Mouse (Mus musculus) MEL (cell line): ENCODE measurements around the gene Stk11. TPM values are rescaled to one million over a fixed set of nuclear protein-coding genes. Genes with fewer than 3 reads are reported as not detected.

Experiments
- DNase-seq: peaks from one replicate; pipeline ENCODE4 v3.0.0; 2011; ENCODE audit warnings: low read depth, low spot score
- H3K27ac ChIP-seq: 2 replicates; pipeline ENCODE4 v1.5.1; 2012; ENCODE audit warnings: low read depth, mild to moderate bottlenecking, control low read depth, low read length, moderate library complexity; ENCODE audit not compliant: control insufficient read depth
- H3K27me3 ChIP-seq, 2 experiments: fragments of 150-350 bp in 1 of 2; sonication (generic) in 1 of 2; 2 replicates each; pipeline ENCODE4 v1.6.1; 2012; ENCODE audit warnings: low read length in 2 of 2, mild to moderate bottlenecking in 2 of 2, improper control_type of control experiment in 1 of 2, moderate library complexity in 1 of 2; ENCODE audit not compliant: insufficient read depth in 2 of 2, control insufficient read depth in 1 of 2
- H3K36me3 ChIP-seq, 2 experiments: 2 replicates each; pipeline ENCODE4 v1.6.1; 2012 to 2014; ENCODE audit warnings: low read length in 2 of 2, improper control_type of control experiment in 1 of 2, inconsistent platforms in 1 of 2, mild to moderate bottlenecking in 1 of 2; ENCODE audit not compliant: insufficient read depth in 2 of 2, control insufficient read depth in 1 of 2
- H3K4me1 ChIP-seq, 2 experiments: fragments of 150-350 bp in 1 of 2; sonication (generic) in 1 of 2; 2 replicates each; pipeline ENCODE4 v1.6.1; 2012; ENCODE audit warnings: low read length in 2 of 2, improper control_type of control experiment in 1 of 2, mild to moderate bottlenecking in 1 of 2; ENCODE audit not compliant: insufficient read depth in 2 of 2, control insufficient read depth in 1 of 2
- H3K4me3 ChIP-seq, 2 experiments: fragments of 150-350 bp in 1 of 2; sonication (generic) in 1 of 2; 2 replicates each; pipeline ENCODE4 v1.5.1; 2012; ENCODE audit warnings: low read depth in 2 of 2, low read length in 2 of 2, mild to moderate bottlenecking in 2 of 2, moderate library complexity in 2 of 2, control low read depth in 1 of 2, improper control_type of control experiment in 1 of 2; ENCODE audit not compliant: control insufficient read depth in 1 of 2, insufficient read depth in 1 of 2
- H3K79me2 ChIP-seq: 2 replicates; pipeline ENCODE4 v1.6.1; 2012; ENCODE audit warnings: mild to moderate bottlenecking, low read length, moderate library complexity; ENCODE audit not compliant: control insufficient read depth, poor library complexity, insufficient read depth
- H3K9ac ChIP-seq: 2 replicates; pipeline ENCODE4 v1.6.1; 2012; ENCODE audit warnings: low read depth, mild to moderate bottlenecking, control low read depth, low read length, moderate library complexity; ENCODE audit not compliant: control insufficient read depth, poor library complexity, severe bottlenecking
- H3K9me3 ChIP-seq: fragments of 150-350 bp; sonication (generic); replicated peaks from 2 replicates; pipeline ENCODE4 v1.6.1; 2012; ENCODE audit warnings: mild to moderate bottlenecking, low read length, improper control_type of control experiment, moderate library complexity; ENCODE audit not compliant: insufficient read depth
- BHLHE40 ChIP-seq: IDR thresholded peaks from 2 replicates; pipeline ENCODE4 v1.6.1; 2012; ENCODE audit warnings: low read depth, mild to moderate bottlenecking, inconsistent platforms, low read length, improper control_type of control experiment, borderline replicate concordance
- CHD1 ChIP-seq: IDR thresholded peaks from 2 replicates; pipeline ENCODE4 v1.6.1; 2012; ENCODE audit warnings: low read depth, mild to moderate bottlenecking, inconsistent platforms, low read length, improper control_type of control experiment
- CHD2 ChIP-seq: IDR thresholded peaks from 2 replicates; pipeline ENCODE4 v1.6.1; 2011; ENCODE audit warnings: low read length, improper control_type of control experiment
- CTCF ChIP-seq, 3 experiments: IDR thresholded peaks in 2 of 3; conservative IDR thresholded peaks in 1 of 3; 2 replicates each; pipeline ENCODE4 v1.5.1; 2011 to 2012; ENCODE audit warnings: low read length in 3 of 3, low read depth in 2 of 3, mild to moderate bottlenecking in 2 of 3, improper control_type of control experiment in 1 of 3, inconsistent platforms in 1 of 3, mixed read lengths in 1 of 3, moderate library complexity in 1 of 3; ENCODE audit not compliant: control insufficient read depth in 1 of 3, insufficient read depth in 1 of 3, poor library complexity in 1 of 3, severe bottlenecking in 1 of 3
- E2F4 ChIP-seq: IDR thresholded peaks from 2 replicates; pipeline ENCODE4 v1.6.1; 2011; ENCODE audit warnings: low read depth, low read length, improper control_type of control experiment, borderline replicate concordance
- ELF1 ChIP-seq: IDR thresholded peaks from 2 replicates; pipeline ENCODE4 v1.6.1; 2014; ENCODE audit warnings: low read depth, mild to moderate bottlenecking, inconsistent platforms, low read length, improper control_type of control experiment, moderate library complexity
- EP300 ChIP-seq, 2 experiments: IDR thresholded peaks; 2 replicates each; pipeline ENCODE4 v1.6.1; 2011; ENCODE audit warnings: improper control_type of control experiment in 2 of 2, low read length in 2 of 2, low read depth in 1 of 2, mild to moderate bottlenecking in 1 of 2
- ETS1 ChIP-seq: IDR thresholded peaks from 2 replicates; pipeline ENCODE4 v1.6.1; 2012; ENCODE audit warnings: low read depth, mild to moderate bottlenecking, inconsistent platforms, low read length, improper control_type of control experiment, moderate library complexity
- GABPA ChIP-seq: IDR thresholded peaks from 2 replicates; pipeline ENCODE4 v1.6.1; 2012; ENCODE audit warnings: low read depth, mild to moderate bottlenecking, inconsistent platforms, low read length, improper control_type of control experiment, moderate library complexity
- GATA1 ChIP-seq: IDR thresholded peaks from 2 replicates; pipeline ENCODE4 v1.6.1; 2011; ENCODE audit warnings: low read depth, low read length, improper control_type of control experiment
- HCFC1 ChIP-seq: IDR thresholded peaks from 2 replicates; pipeline ENCODE4 v1.6.1; 2012; ENCODE audit warnings: low read depth, mild to moderate bottlenecking, inconsistent platforms, low read length, improper control_type of control experiment, moderate library complexity
- JUND ChIP-seq: IDR thresholded peaks from 2 replicates; pipeline ENCODE4 v1.6.1; 2011; ENCODE audit warnings: low read depth, mild to moderate bottlenecking, improper control_type of control experiment, low read length
- KAT2A ChIP-seq: conservative IDR thresholded peaks from 2 replicates; pipeline ENCODE4 v1.6.1; 2012; ENCODE audit warnings: low read depth, low read length, improper control_type of control experiment, inconsistent platforms
- MAFK ChIP-seq: IDR thresholded peaks from 2 replicates; pipeline ENCODE4 v1.6.1; 2011; ENCODE audit warnings: low read depth, mild to moderate bottlenecking, low read length, improper control_type of control experiment, borderline replicate concordance
- MAX ChIP-seq: IDR thresholded peaks from 2 replicates; pipeline ENCODE4 v1.6.1; 2011; ENCODE audit warnings: low read length, improper control_type of control experiment
- MAZ ChIP-seq: IDR thresholded peaks from 2 replicates; pipeline ENCODE4 v1.6.1; 2012; ENCODE audit warnings: low read depth, mild to moderate bottlenecking, inconsistent platforms, low read length, improper control_type of control experiment
- MXI1 ChIP-seq: IDR thresholded peaks from 2 replicates; pipeline ENCODE4 v1.6.1; 2011; ENCODE audit warnings: mild to moderate bottlenecking, low read depth, low read length, improper control_type of control experiment
- MYB ChIP-seq: IDR thresholded peaks from 2 replicates; pipeline ENCODE4 v1.6.1; 2011; ENCODE audit warnings: mild to moderate bottlenecking, low read depth, low read length, improper control_type of control experiment
- MYC ChIP-seq: IDR thresholded peaks from 2 replicates; pipeline ENCODE4 v1.6.1; 2011; ENCODE audit warnings: low read depth, mild to moderate bottlenecking, low read length, improper control_type of control experiment, moderate library complexity
- NELFE ChIP-seq: IDR thresholded peaks from 2 replicates; pipeline ENCODE4 v1.6.1; 2011; ENCODE audit warnings: low read depth, low read length, improper control_type of control experiment
- NRF1 ChIP-seq: IDR thresholded peaks from 2 replicates; pipeline ENCODE4 v1.6.1; 2014; ENCODE audit warnings: low read depth, mild to moderate bottlenecking, inconsistent platforms, low read length, improper control_type of control experiment, moderate library complexity; ENCODE audit not compliant: poor library complexity, insufficient read depth, severe bottlenecking
- POLR2A ChIP-seq, 2 experiments: IDR thresholded peaks; 2 replicates each; pipeline ENCODE4 v1.6.1; 2011 to 2012; ENCODE audit warnings: low read length in 2 of 2, mild to moderate bottlenecking in 2 of 2, control low read depth in 1 of 2, improper control_type of control experiment in 1 of 2, low read depth in 1 of 2, moderate library complexity in 1 of 2; ENCODE audit not compliant: control insufficient read depth in 1 of 2, insufficient read depth in 1 of 2, poor library complexity in 1 of 2
- POLR2AphosphoS2 ChIP-seq: IDR thresholded peaks from 2 replicates; pipeline ENCODE4 v1.6.1; 2011; ENCODE audit warnings: low read length, improper control_type of control experiment
- POLR2AphosphoS5 ChIP-seq: IDR thresholded peaks from 2 replicates; pipeline ENCODE4 v1.6.1; 2012; ENCODE audit warnings: low read depth, borderline replicate concordance, mild to moderate bottlenecking, inconsistent platforms, low read length, moderate library complexity, mixed read lengths
- RAD21 ChIP-seq: IDR thresholded peaks from 2 replicates; pipeline ENCODE4 v1.6.1; 2011; ENCODE audit warnings: mild to moderate bottlenecking, low read depth, low read length, improper control_type of control experiment
- RCOR1 ChIP-seq: IDR thresholded peaks from 2 replicates; pipeline ENCODE4 v1.6.1; 2012; ENCODE audit warnings: low read depth, mild to moderate bottlenecking, inconsistent platforms, low read length, improper control_type of control experiment
- SIN3A ChIP-seq: IDR thresholded peaks from 2 replicates; pipeline ENCODE4 v1.6.1; 2012; ENCODE audit warnings: low read length, improper control_type of control experiment, inconsistent platforms
- SMC3 ChIP-seq: IDR thresholded peaks from 2 replicates; pipeline ENCODE4 v1.6.1; 2011; ENCODE audit warnings: low read depth, low read length, improper control_type of control experiment
- TAL1 ChIP-seq: IDR thresholded peaks from 2 replicates; pipeline ENCODE4 v1.6.1; 2012; ENCODE audit warnings: mild to moderate bottlenecking, inconsistent platforms, low read length, moderate library complexity, mixed read lengths
- TBP ChIP-seq: IDR thresholded peaks from 2 replicates; pipeline ENCODE4 v1.8.0; 2011; ENCODE audit warnings: low read depth, low read length, improper control_type of control experiment
- TCF12 ChIP-seq: IDR thresholded peaks from 2 replicates; pipeline ENCODE4 v1.6.1; 2014; ENCODE audit warnings: low read depth, mild to moderate bottlenecking, inconsistent platforms, low read length, improper control_type of control experiment, moderate library complexity
- UBTF ChIP-seq: IDR thresholded peaks from 2 replicates; pipeline ENCODE4 v1.6.1; 2012; ENCODE audit warnings: low read depth, mild to moderate bottlenecking, inconsistent platforms, low read length, improper control_type of control experiment, moderate library complexity, borderline replicate concordance; ENCODE audit not compliant: insufficient read depth
- USF1 ChIP-seq: IDR thresholded peaks from 2 replicates; pipeline ENCODE4 v1.6.1; 2014; ENCODE audit warnings: low read depth, mild to moderate bottlenecking, inconsistent platforms, low read length, improper control_type of control experiment, moderate library complexity
- USF2 ChIP-seq, 2 experiments: IDR thresholded peaks; 2 replicates each; pipeline ENCODE4 v1.6.1; 2011 to 2012; ENCODE audit warnings: improper control_type of control experiment in 2 of 2, low read length in 2 of 2, borderline replicate concordance in 1 of 2, inconsistent platforms in 1 of 2, low read depth in 1 of 2, mild to moderate bottlenecking in 1 of 2; ENCODE audit not compliant: insufficient read depth in 1 of 2
- ZC3H11A ChIP-seq: IDR thresholded peaks from 2 replicates; pipeline ENCODE4 v1.6.1; 2012; ENCODE audit warnings: low read depth, mild to moderate bottlenecking, inconsistent platforms, low read length, improper control_type of control experiment
- ZNF384 ChIP-seq: IDR thresholded peaks from 2 replicates; pipeline ENCODE4 v1.6.1; 2012; ENCODE audit warnings: low read depth, mild to moderate bottlenecking, inconsistent platforms, low read length, improper control_type of control experiment
- polyA plus RNA-seq, 2 experiments: library from polyadenylated mRNA; stranded (reverse) in 1 of 2; unstranded in 1 of 2; fragments of >175 nt in 1 of 2; fragments of >200 nt in 1 of 2; gene quantifications; 2 replicates each; pipeline versions ENCODE4 v1.2.1 to v1.2.4; 2012; ENCODE audit warnings: low replicate concordance in 2 of 2, low read depth in 1 of 2; ENCODE audit not compliant: insufficient read length in 2 of 2, insufficient read depth in 1 of 2, missing spikeins in 1 of 2
- total RNA-seq: library from RNA; depleted of rRNA; stranded (reverse); fragments of 300-350 nt; gene quantifications from 2 replicates; pipeline ENCODE4 v1.2.3, GENCODE M21; 2012

Stk11 gene
- total and polyA plus RNA-seq, 3 experiments, result 108 to 188 TPM; not detected in 1

- Histone ChIP-seq H3K4me1 (peaks cover 6 to 30% of the 10 kb centered on the region in 2 experiments; a peak in 3 of 4 replicates), H3K4me3 (peak overlapping the region; percentile 51 to 61), H3K27ac (peak overlapping the region; percentile 93), H3K9me3 (no peaks in the 10 kb centered on the region), H3K36me3 (peaks cover 0 to 21% of the 10 kb centered on the region in 2 experiments; a peak in 2 of 4 replicates), H3K27me3 (no peaks in the 10 kb centered on the region), H3K79me2 (no peaks in the 10 kb centered on the region; the same call in 1 of the 2 replicates), H3K9ac (peak overlapping the region; percentile 74)
- peak; percentile 90 for DNase-seq
- TF ChIP-seq KAT2A, result no peak
- no peak for TF ChIP-seq EP300 (IDR thresholded peaks at IDR 0.05; ENCODE audit: low read depth in 1 of 2, low read length in 2 of 2)
- peak; percentile 50 for TF ChIP-seq SIN3A
- TF ChIP-seq POLR2A (IDR thresholded peaks at IDR 0.05; ENCODE audit: control insufficient read depth in 1 of 2, insufficient read depth in 1 of 2, low read depth in 1 of 2, low read length in 2 of 2, poor library complexity in 1 of 2), result peak; percentile 36 to 77; a peak in 3 of 4 replicates
- TF ChIP-seq MAFK, result no peak
- peak; percentile 81 for TF ChIP-seq ELF1
- TF ChIP-seq SMC3, result peak; percentile 1; the same call in 1 of the 2 replicates
- peak; percentile 77 for TF ChIP-seq POLR2AphosphoS2
- peak; percentile 27; the same call in 1 of the 2 replicates for TF ChIP-seq TCF12
- TF ChIP-seq MAX, result no peak
- TF ChIP-seq TAL1, result no peak
- 0 out of 2 replicates have a peak, but pooled peaks have one; percentile 8 for TF ChIP-seq TBP
- TF ChIP-seq E2F4, result no peak
- TF ChIP-seq NRF1, result no peak
- TF ChIP-seq USF2 (IDR thresholded peaks at IDR 0.05; ENCODE audit: borderline replicate concordance in 1 of 2, insufficient read depth in 1 of 2, low read depth in 1 of 2, low read length in 2 of 2), result no peak
- no peak for TF ChIP-seq CHD2
- no peak for TF ChIP-seq ZNF384
- TF ChIP-seq MYC, result no peak
- no peak for TF ChIP-seq POLR2AphosphoS5
- TF ChIP-seq GATA1, result no peak
- TF ChIP-seq ETS1, result no peak
- 0 out of 2 replicates have a peak, but pooled peaks have one; percentile 27 for TF ChIP-seq MXI1
- peak; percentile 54 for TF ChIP-seq NELFE
- no peak for TF ChIP-seq RAD21
- TF ChIP-seq UBTF, result no peak
- peak; percentile 94 for TF ChIP-seq MAZ
- TF ChIP-seq ZC3H11A, result no peak
- TF ChIP-seq GABPA, result no peak
- TF ChIP-seq CHD1, result no peak
- no peak for TF ChIP-seq MYB
- TF ChIP-seq HCFC1, result peak; percentile 72
- TF ChIP-seq CTCF (IDR thresholded peaks at IDR 0.05 in 2 of 3, conservative IDR thresholded peaks at IDR 0.05 in 1 of 3; ENCODE audit: control insufficient read depth in 1 of 3, insufficient read depth in 1 of 3, low read depth in 2 of 3, low read length in 3 of 3, poor library complexity in 1 of 3, severe bottlenecking in 1 of 3), result no peak
- no peak for TF ChIP-seq JUND
- TF ChIP-seq RCOR1, result no peak
- no peak for TF ChIP-seq USF1
- TF ChIP-seq BHLHE40, result no peak; the same call in 1 of the 2 replicates
Observed at GRCm38 (mm10) chr10:80158307-80158986, 42.8 kb downstream of the Stk11 start.
